In the genomic region with DNA sequence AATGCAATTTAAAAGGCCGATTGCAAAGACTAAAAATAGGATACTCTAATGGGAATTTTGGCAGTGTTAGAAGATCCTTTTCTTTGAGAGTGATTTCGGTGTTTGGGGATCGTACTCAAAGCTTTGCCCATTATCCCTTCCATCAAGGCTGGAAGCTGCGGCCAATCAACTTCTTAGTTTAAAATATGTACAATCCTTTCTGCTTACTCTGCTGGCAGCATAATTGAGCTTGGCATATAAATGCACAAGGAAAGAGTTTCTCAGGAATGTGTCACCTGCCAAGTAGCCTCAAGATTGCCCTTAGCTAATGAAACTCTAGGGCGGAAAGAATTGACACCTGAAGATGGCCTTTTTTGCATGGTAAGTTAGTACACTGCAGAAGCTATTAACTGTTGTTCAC, we compare ENCODE assay signal across 8 mouse cellular contexts. TPM values are rescaled to one million over a fixed set of nuclear protein-coding genes. Genes with fewer than 3 reads are reported as not detected.
DNase-seq lines count a peak whose midpoint lies in the region; ATAC-seq lines count a peak whose summit lies in the region.

No protein-coding gene starts in this region.

- DNase-seq in embryo, embryonic 10.5 days (ENCODE audit: low spot score) = peak; percentile 36
- no peak for DNase-seq in embryo, embryonic 11 days
- DNase-seq in A20 (ENCODE audit: low read depth, low spot score) = peak; percentile 72
- DNase-seq in urinary bladder, postnatal 4 days (ENCODE audit: low spot score in 2 of 2) = no peak
- DNase-seq in adrenal gland, postnatal 25 days = no peak

- H3K27ac ChIP-seq in forebrain, embryonic 15.5 days (replicated peaks) = peak overlapping the region; percentile 99
- H3K27ac ChIP-seq in liver, embryonic 12.5 days = peak overlapping the region; percentile 97

- H3K4me1 ChIP-seq in forebrain, embryonic 15.5 days = peaks cover 37% of the 10 kb centered on the region
- peaks cover 63% of the 10 kb centered on the region for H3K4me1 ChIP-seq in liver, embryonic 12.5 days

- ATAC-seq in forebrain, embryonic 15.5 days (replicated peaks) = no peak
- no peak for ATAC-seq in liver, embryonic 12.5 days
- ATAC-seq in megakaryocyte-erythroid progenitor cell, adult 5-6 weeks (replicated peaks; ENCODE audit: low FRiP score, low TSS enrichment, poor library complexity, severe bottlenecking) = no peak

- H3K9me3 ChIP-seq in forebrain, embryonic 15.5 days = no peaks in the 10 kb centered on the region
- H3K9me3 ChIP-seq in liver, embryonic 12.5 days (replicated peaks) = no peaks in the 10 kb centered on the region

- H3K4me3 ChIP-seq in forebrain, embryonic 15.5 days = peak overlapping the region; percentile 96
- H3K4me3 ChIP-seq in liver, embryonic 12.5 days = peak overlapping the region; percentile 91

- no peaks in the 10 kb centered on the region for H3K36me3 ChIP-seq in forebrain, embryonic 15.5 days
- H3K36me3 ChIP-seq in liver, embryonic 12.5 days = peaks cover 30% of the 10 kb centered on the region

- no peaks in the 10 kb centered on the region for H3K27me3 ChIP-seq in forebrain, embryonic 15.5 days
- no peaks in the 10 kb centered on the region for H3K27me3 ChIP-seq in liver, embryonic 12.5 days (replicated peaks)

- WGBS in forebrain, embryonic 15.5 days = 7% methylated on average over 5 of the region's 5 CpGs
- 16% methylated on average over 5 of the region's 5 CpGs for WGBS in liver, embryonic 12.5 days (ENCODE audit: insufficient replicate concordance)

- H3K9ac ChIP-seq in forebrain, embryonic 15.5 days (replicated peaks) = peak overlapping the region; percentile 88
- H3K9ac ChIP-seq in liver, embryonic 12.5 days = peak overlapping the region; percentile 94

- peak overlapping the region; percentile 50 for H3K4me2 ChIP-seq in forebrain, embryonic 15.5 days (replicated peaks)
- H3K4me2 ChIP-seq in liver, embryonic 12.5 days = peak overlapping the region; percentile 75

RNA-seq across cellular contexts. Expression of a gene that starts 1.0 kb away (rescaled TPM):
- 29.9 and 32.1 TPM in 2 replicates for polyA plus RNA-seq in forebrain, embryonic 15.5 days (2015; fragmentation: Nextera tagmentation; extraction: Ambion mirVana)
- 17.8 and 18.7 TPM in 2 replicates for polyA plus RNA-seq in liver, embryonic 12.5 days (2016; fragmentation: Nextera tagmentation; extraction: Ambion mirVana)
- 18.3 and 21.0 TPM in 2 replicates for total RNA-seq in megakaryocyte-erythroid progenitor cell, adult 5-6 weeks (2014; fragmentation: Nextera tagmentation)
- 16.3 and 18.4 TPM in 2 replicates for total RNA-seq in megakaryocyte-erythroid progenitor cell, adult 5-6 weeks (2017)
- total RNA-seq in adrenal gland, postnatal 25 days (2021) = 43.4 and 60.7 TPM in 2 replicates

RNA-seq across cellular contexts. Expression of a gene that starts 1.1 kb away (rescaled TPM):
- polyA plus RNA-seq in forebrain, embryonic 15.5 days (2015; fragmentation: Nextera tagmentation; extraction: Ambion mirVana) = 37.9 and 39.4 TPM in 2 replicates
- 13.2 and 17.7 TPM in 2 replicates for polyA plus RNA-seq in liver, embryonic 12.5 days (2016; fragmentation: Nextera tagmentation; extraction: Ambion mirVana)
- 30.4 and 44.8 TPM in 2 replicates for total RNA-seq in megakaryocyte-erythroid progenitor cell, adult 5-6 weeks (2014; fragmentation: Nextera tagmentation)
- 57.7 and 77.9 TPM in 2 replicates for total RNA-seq in megakaryocyte-erythroid progenitor cell, adult 5-6 weeks (2017)
- 45.1 and 48.6 TPM in 2 replicates for total RNA-seq in adrenal gland, postnatal 25 days (2021)

RNA-seq across cellular contexts. Expression of a gene that starts 29.3 kb away (rescaled TPM):
- 23.9 and 25.8 TPM in 2 replicates for polyA plus RNA-seq in forebrain, embryonic 15.5 days (2015; fragmentation: Nextera tagmentation; extraction: Ambion mirVana)
- 9.5 and 9.7 TPM in 2 replicates for polyA plus RNA-seq in liver, embryonic 12.5 days (2016; fragmentation: Nextera tagmentation; extraction: Ambion mirVana)
- total RNA-seq in megakaryocyte-erythroid progenitor cell, adult 5-6 weeks (2014; fragmentation: Nextera tagmentation) = 32.2 and 48.9 TPM in 2 replicates
- total RNA-seq in megakaryocyte-erythroid progenitor cell, adult 5-6 weeks (2017) = 22.6 and 25.8 TPM in 2 replicates
- total RNA-seq in adrenal gland, postnatal 25 days (2021) = 5.4 and 9.6 TPM in 2 replicates

Comparison
In these comparisons a context has a peak if more than half of its experiments do, and no peak if none do; other contexts are left out.
1. DNase-seq: peak in embryo, embryonic 10.5 days (single experiment) and A20 (single experiment); none in embryo, embryonic 11 days (single experiment), urinary bladder, postnatal 4 days (0 of 2) and adrenal gland, postnatal 25 days (single experiment).